Mouse (Mus musculus) common myeloid progenitor, adult 5-6 weeks (primary cell): ENCODE results near the gene Ngdn. TPM values are rescaled to one million over a fixed set of nuclear protein-coding genes. Genes with fewer than 3 reads are reported as not detected.
"Not testable (repeated sequence)": the region's sequence is repeated elsewhere in the genome, so short reads cannot be mapped to it uniquely, and the experiment has no call there.

Experiments used
- ATAC-seq: replicated peaks from 2 replicates; pipeline ENCODE4 v1.8.0; 2016; ENCODE audit warnings: low read depth, mild to moderate bottlenecking, moderate TSS enrichment, inconsistent platforms; ENCODE audit not compliant: poor library complexity, severe bottlenecking
- total RNA-seq: library from RNA; stranded (forward); fragments of 200-1000, 187-1606 nt; gene quantifications from 2 replicates; pipeline ENCODE4 v1.2.3, GENCODE M21; 2017

Gene Ngdn
- 53.3 and 56.1 TPM in 2 replicates for total RNA-seq

GRCm38 (mm10) chr14:55014991-55015766, at the start of gene Ngdn:
Gene Ngdn (plus strand): TSS chr14:55015454.
- peak; percentile 91 for ATAC-seq

- ATAC-seq: no peak
Measured at GRCm38 (mm10) chr14:54965631-54966030, 49.6 kb upstream of the Ngdn start.

- ATAC-seq: no peak
Measured at GRCm38 (mm10) chr14:54966320-54966977, 48.8 kb upstream of the Ngdn start, which contains the start of gene Myh6. Gene Myh6 (minus strand): TSS chr14:54966927.

- ATAC-seq: no peak
Measured at GRCm38 (mm10) chr14:54967874-54968273, 47.4 kb upstream of the Ngdn start.

GRCm38 (mm10) chr14:54968344-54968743, 46.9 kb upstream of the Ngdn start:
- ATAC-seq: no peak

- ATAC-seq: not testable (repeated sequence)
Measured at GRCm38 (mm10) chr14:54972786-54973185, 42.5 kb upstream of the Ngdn start.

- no peak for ATAC-seq
Measured at GRCm38 (mm10) chr14:54974068-54974791, 41.0 kb upstream of the Ngdn start.

DNA sequence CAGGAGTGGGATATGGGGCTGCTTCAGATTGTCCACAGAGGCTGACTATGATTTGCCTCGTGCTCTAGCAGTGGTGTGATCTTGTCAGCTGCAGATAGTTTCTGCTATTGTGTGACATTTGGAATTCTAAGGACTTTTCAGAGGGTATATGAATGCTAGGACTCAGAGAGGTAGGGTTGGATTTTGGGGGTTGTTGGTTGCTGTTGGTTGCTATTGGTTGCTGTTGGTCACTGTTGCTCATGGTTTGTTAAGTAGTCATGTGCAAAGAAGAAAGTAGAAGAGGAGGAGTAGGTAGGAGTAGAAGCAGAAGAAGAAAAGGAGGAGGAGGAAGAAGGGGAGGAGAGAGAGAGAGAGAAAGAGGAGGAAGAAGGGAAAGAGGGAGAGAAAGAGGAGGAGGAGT, 38.6 kb upstream of the Ngdn start, which contains the start of gene Gm17428:
TSS of gene Gm17428 (plus strand) at position 301 of the 400 bp plus-strand sequence.
- no peak for ATAC-seq

DNA sequence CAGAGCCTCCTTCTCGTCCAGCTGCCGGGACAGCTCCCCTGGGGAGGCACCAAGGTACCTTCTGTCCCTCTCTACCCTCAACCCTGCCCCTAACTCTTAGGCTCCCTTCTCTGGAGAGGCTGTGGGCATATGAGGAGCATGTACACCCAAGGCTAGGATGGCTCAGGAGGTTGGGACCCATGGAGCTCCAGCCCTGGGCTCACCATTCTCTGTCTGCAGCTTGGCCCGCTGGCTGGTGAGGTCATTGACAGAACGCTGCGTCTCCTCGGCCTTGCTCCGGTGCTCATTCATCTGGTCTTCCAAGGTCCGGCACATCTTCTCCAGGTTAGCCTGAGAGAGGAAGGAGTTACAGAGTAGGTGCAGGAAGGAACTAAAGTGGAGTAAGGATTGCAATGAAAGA, 36.6 kb upstream of the Ngdn start:
- no peak for ATAC-seq

- no peak for ATAC-seq
Measured at GRCm38 (mm10) chr14:54981934-54982333, 33.3 kb upstream of the Ngdn start.

DNA sequence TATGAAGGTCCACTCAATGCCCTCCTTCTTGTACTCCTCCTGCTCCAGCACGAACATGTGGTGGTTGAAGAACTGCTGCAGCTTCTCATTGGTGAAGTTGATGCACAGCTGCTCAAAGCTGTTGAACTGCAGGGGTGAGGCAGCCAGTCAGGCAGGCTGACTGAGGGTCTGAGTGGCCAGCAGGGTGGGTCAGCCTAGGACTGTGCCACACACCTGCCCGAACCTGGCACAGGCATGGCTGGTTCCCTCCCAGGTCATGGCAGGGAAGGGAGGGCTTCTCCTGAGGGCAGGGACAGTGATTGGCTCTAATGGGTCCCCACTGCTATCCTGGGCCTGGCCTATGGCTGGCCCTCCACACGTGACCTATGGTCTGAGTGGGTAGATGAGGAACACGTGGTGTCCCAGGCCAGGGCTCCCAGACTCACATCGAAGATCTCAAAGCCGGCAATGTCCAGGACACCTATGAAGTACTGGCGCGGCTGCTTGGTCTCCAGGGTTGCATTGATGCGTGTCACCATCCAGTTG, 26.8 kb upstream of the Ngdn start:
- ATAC-seq: not testable (repeated sequence)

DNA sequence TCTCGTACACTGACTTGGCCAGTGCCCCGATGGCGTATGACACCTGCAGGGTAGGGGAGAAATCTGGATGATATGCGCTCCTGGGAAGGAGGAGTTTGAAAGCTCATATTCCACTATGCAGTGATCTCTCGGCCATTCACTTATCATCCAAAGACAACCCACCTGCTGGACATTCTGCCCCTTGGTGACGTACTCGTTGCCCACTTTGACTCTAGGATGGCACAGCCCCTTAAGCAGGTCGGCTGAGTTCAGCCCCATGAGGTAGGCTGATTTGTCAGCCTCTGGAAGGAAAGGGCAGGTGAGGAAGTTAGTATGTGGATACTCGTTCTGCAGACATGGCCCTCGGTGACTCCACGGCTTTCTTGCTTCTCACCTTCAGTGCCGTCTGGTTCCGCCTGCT, 26.4 kb upstream of the Ngdn start:
- no peak for ATAC-seq

DNA sequence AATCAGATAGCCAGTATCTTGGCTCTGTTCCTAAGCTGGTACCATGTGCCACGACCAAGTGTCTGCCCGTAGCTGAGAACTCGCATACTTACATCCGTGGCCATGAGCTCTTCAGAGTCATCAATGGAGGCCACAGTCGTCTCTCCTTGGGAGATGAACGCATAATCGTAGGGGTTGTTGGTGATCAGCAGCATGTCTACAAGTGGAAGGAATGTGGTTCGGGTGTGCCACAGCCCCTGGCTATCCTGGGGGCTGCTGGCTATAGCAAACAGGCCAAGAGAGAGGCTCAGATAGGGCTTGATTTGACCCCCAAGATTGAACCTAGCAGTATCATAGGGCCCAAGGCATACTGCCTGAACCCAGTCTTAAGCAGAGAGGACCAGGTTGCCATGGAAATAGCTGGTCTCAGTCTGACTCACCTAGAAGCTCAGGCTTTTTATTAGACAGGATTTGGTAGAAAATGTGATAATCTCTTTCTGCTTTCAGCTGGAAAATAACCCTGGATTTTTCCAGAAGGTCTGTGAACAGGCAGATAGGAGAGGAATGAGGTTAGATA, 25.3 kb upstream of the Ngdn start:
- ATAC-seq: no peak

- no peak for ATAC-seq
Measured at GRCm38 (mm10) chr14:54992196-54992595, 23.1 kb upstream of the Ngdn start.

DNA sequence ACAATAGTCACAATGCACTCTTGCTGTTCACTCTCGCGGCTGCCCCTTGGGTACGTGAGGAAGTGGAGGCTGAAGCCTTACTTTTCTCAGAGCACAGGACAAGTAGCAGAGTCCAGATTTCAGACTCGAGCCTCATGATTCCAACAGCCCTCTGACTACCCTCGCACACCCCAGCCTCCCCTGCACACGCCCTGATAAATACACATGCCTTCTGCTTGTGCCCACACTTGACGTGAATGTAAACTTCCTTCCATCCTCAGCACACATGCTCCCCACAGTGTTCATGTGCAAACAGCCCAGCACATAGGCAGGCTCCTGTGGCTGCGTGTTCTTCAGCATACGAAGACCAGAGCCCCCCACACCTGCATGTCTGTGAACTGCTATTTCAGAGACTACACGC, 21.6 kb upstream of the Ngdn start:
- ATAC-seq: no peak

DNA sequence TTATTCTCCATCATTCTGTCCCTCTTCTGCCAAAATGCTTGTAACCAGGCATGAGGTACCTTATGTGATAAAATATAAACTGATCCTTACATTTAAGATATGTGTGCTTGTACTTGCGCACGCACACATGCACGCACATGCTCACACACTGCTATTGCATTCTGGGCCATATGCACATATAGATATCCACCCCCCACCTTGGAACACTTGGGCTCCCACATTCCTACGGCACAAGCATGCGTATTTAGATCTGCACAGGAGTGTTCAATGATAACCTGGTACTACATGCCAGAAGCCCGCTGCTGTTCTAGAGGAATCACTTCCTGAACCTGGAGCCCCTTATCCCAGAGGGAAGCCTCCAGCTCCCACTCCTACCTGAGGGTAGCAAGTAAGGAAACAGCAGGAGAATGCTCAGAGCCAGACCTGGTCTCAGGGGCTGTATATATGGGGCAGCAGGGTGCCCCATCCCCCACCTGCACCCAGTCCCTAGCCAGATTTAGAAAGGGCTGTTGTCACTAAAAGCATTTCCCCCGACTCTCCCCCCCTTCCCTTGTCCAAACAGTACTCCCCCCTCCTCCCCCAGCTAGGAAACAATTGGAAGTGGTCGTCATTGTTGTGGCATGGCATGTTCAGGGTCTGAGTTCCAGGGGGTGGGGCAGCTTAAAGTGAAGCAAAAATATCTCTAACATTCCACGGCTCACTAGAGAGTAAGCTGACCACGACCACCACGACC, 21.0 kb upstream of the Ngdn start, which contains the start of gene Myh7:
TSS of gene Myh7 (minus strand) at position 491 of the 733 bp plus-strand sequence.
- no peak for ATAC-seq

DNA sequence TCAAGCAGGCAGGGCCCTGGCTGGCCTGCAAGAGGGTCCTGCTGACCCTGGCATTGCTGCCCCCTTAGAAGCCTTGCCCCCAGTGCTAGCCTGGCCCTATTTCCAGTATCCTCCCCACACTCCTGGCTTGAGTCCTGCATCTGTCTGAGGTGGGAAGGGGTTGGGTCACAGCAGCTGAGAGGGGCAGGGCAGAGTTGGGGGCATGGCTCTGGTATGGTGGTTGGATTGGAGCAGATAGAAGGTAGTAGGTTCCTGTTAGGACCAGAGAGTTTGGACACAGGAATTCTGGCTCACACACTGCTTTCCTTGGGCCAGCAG, 20.4 kb upstream of the Ngdn start:
- no peak for ATAC-seq

GRCm38 (mm10) chr14:54995457-54996138, 19.7 kb upstream of the Ngdn start:
- no peak for ATAC-seq

GRCm38 (mm10) chr14:54996793-54997192, 18.5 kb upstream of the Ngdn start:
- ATAC-seq: no peak
